Mouse (Mus musculus) spleen, postnatal 4 days (tissue): ENCODE results near the gene Cnbp.

Source experiments
- DNase-seq, 2 experiments: peaks; one replicate each; pipeline ENCODE4 v3.0.0; 2022; ENCODE audit warnings: low spot score in 2 of 2

The Cnbp gene

GRCm38 (mm10) chr6:87806028-87806427 is 44.9 kb downstream of the Cnbp start:
- peak in 1 of 2 experiments; percentile 60 for DNase-seq

GRCm38 (mm10) chr6:87805448-87805847 is 45.5 kb downstream of the Cnbp start:
- DNase-seq: no peak

- no peak for DNase-seq
Observed at GRCm38 (mm10) chr6:87804886-87805285, 46.0 kb downstream of the Cnbp start.

- DNase-seq: no peak
Observed at GRCm38 (mm10) chr6:87804036-87804435, 46.9 kb downstream of the Cnbp start.

- DNase-seq: no peak
Observed at GRCm38 (mm10) chr6:87802462-87802861, 48.4 kb downstream of the Cnbp start.

GRCm38 (mm10) chr6:87799576-87799975 is 51.3 kb downstream of the Cnbp start:
- no peak for DNase-seq

- no peak for DNase-seq
Observed at GRCm38 (mm10) chr6:87797321-87797720, 53.6 kb downstream of the Cnbp start.

- DNase-seq: no peak
Observed at GRCm38 (mm10) chr6:87796251-87796880, 54.5 kb downstream of the Cnbp start.

GRCm38 (mm10) chr6:87795385-87796150 is 55.3 kb downstream of the Cnbp start:
- no peak for DNase-seq

- no peak for DNase-seq
Observed at GRCm38 (mm10) chr6:87793821-87794510, 56.9 kb downstream of the Cnbp start.
